Mouse (Mus musculus) layer of hippocampus, adult 11-12 months (tissue): ENCODE measurements around the gene Nfic.

Experiments
- DNase-seq: peaks from one replicate; pipeline ENCODE4 v3.0.0; 2022; ENCODE audit warnings: low spot score

Gene Nfic

GRCm38 (mm10) chr10:81430141-81430830 lies 25.1 kb downstream of the Nfic start:
- peak; percentile 84 for DNase-seq

GRCm38 (mm10) chr10:81429605-81430061 lies 25.8 kb downstream of the Nfic start:
- DNase-seq = peak; percentile 82

- peak; percentile 29 for DNase-seq
Measured at GRCm38 (mm10) chr10:81429092-81429491, 26.3 kb downstream of the Nfic start.

- peak; percentile 9 for DNase-seq
Measured at GRCm38 (mm10) chr10:81428507-81428870, 26.9 kb downstream of the Nfic start.

GRCm38 (mm10) chr10:81427804-81428506 lies 27.5 kb downstream of the Nfic start:
- DNase-seq = peak; percentile 28

GRCm38 (mm10) chr10:81427327-81427726 lies 28.1 kb downstream of the Nfic start:
- peak; percentile 8 for DNase-seq

GRCm38 (mm10) chr10:81426897-81427296 lies 28.5 kb downstream of the Nfic start:
- DNase-seq = peak; percentile 50

GRCm38 (mm10) chr10:81426081-81426671 lies 29.3 kb downstream of the Nfic start:
- peak; percentile 11 for DNase-seq

- DNase-seq = peak; percentile 18
Measured at GRCm38 (mm10) chr10:81425236-81425850, 30.1 kb downstream of the Nfic start.

- DNase-seq = peak; percentile 27
Measured at GRCm38 (mm10) chr10:81424246-81425051, 31.0 kb downstream of the Nfic start.

- DNase-seq = peak; percentile 3
Measured at GRCm38 (mm10) chr10:81423476-81424245, 31.8 kb downstream of the Nfic start.

- no peak for DNase-seq
Measured at GRCm38 (mm10) chr10:81422661-81423217, 32.7 kb downstream of the Nfic start.

- no peak for DNase-seq
Measured at GRCm38 (mm10) chr10:81422191-81422590, 33.2 kb downstream of the Nfic start.

- DNase-seq = no peak
Measured at GRCm38 (mm10) chr10:81421797-81422100, 33.7 kb downstream of the Nfic start.

GRCm38 (mm10) chr10:81421041-81421796 lies 34.2 kb downstream of the Nfic start:
- no peak for DNase-seq

GRCm38 (mm10) chr10:81420191-81420767 lies 35.2 kb downstream of the Nfic start:
- no peak for DNase-seq

- DNase-seq = no peak
Measured at GRCm38 (mm10) chr10:81419111-81419928, 36.1 kb downstream of the Nfic start.

- no peak for DNase-seq
Measured at GRCm38 (mm10) chr10:81418216-81419070, 37.0 kb downstream of the Nfic start.
